Mouse (Mus musculus): Measurements from ENCODE around the gene Actc1.

Gene Actc1

GRCm38 (mm10) chr2:114052696-114053598, at the start of gene Actc1:
Actc1 (minus strand) TSS chr2:114053548.
- H3K9me3 ChIP-seq (ENCODE audit: low read length) = no peaks in the 10 kb centered on the region
- H3K4me1 ChIP-seq (replicated peaks; ENCODE audit: low read depth, low read length) = peaks cover 10% of the 10 kb centered on the region
- TF ChIP-seq CTCF (conservative IDR thresholded peaks at IDR 0.05; ENCODE audit: low read length) (no peak), POU5F1 (IDR thresholded peaks at IDR 0.05; ENCODE audit: borderline replicate concordance, low read length) (no peak), NANOG (IDR thresholded peaks at IDR 0.05; ENCODE audit: borderline replicate concordance, low read length) (no peak)
- H3K36me3 ChIP-seq (ENCODE audit: insufficient read depth, low read length) = no peaks in the 10 kb centered on the region
- no peak within 1 kb of the TSS for H3K4me3 ChIP-seq (replicated peaks; ENCODE audit: low read length)
- no peaks in the 10 kb centered on the region for H3K27me3 ChIP-seq (ENCODE audit: insufficient read depth, low read length)

GRCm38 (mm10) chr2:114102471-114102870, 49.1 kb upstream of the Actc1 start:
- no peaks in the 10 kb centered on the region for H3K4me1 ChIP-seq (replicated peaks; ENCODE audit: low read depth, low read length)
- H3K4me3 ChIP-seq (replicated peaks; ENCODE audit: low read length) = no peak overlapping the region
- H3K9me3 ChIP-seq (ENCODE audit: low read length) = no peaks in the 10 kb centered on the region
- TF ChIP-seq POU5F1 (IDR thresholded peaks at IDR 0.05; ENCODE audit: borderline replicate concordance, low read length) = no peak
- no peak for TF ChIP-seq NANOG (IDR thresholded peaks at IDR 0.05; ENCODE audit: borderline replicate concordance, low read length)
- TF ChIP-seq CTCF (conservative IDR thresholded peaks at IDR 0.05; ENCODE audit: low read length) = no peak
- no peaks in the 10 kb centered on the region for H3K27me3 ChIP-seq (ENCODE audit: insufficient read depth, low read length)
- peaks cover 95% of the 10 kb centered on the region for H3K36me3 ChIP-seq (ENCODE audit: insufficient read depth, low read length)

DNA sequence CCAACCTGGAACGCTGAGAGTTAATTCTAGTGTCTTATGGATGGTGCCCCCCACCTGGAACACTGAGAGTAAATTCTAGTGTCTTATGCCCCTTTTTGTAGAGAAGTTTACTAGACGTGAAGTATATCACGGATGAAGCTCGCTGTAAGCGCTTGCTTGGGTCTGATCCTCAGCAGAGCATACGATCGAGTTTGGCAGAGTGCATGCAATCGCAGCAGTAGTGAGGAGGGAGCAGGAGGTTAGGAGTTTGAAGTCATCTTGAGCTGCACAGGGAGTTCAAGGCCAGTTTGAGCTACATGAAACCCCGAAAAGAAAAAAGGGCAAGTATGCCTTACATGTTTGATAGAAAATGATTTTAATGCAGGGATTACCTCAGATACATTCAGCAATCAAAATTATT, 47.5 kb upstream of the Actc1 start:
- TF ChIP-seq POU5F1 (IDR thresholded peaks at IDR 0.05; ENCODE audit: borderline replicate concordance, low read length) (no peak), NANOG (IDR thresholded peaks at IDR 0.05; ENCODE audit: borderline replicate concordance, low read length) (no peak), CTCF (conservative IDR thresholded peaks at IDR 0.05; ENCODE audit: low read length) (no peak)
- Histone ChIP-seq H3K36me3 (ENCODE audit: insufficient read depth, low read length) (peaks cover 79% of the 10 kb centered on the region), H3K4me1 (replicated peaks; ENCODE audit: low read depth, low read length) (no peaks in the 10 kb centered on the region), H3K4me3 (replicated peaks; ENCODE audit: low read length) (no peak overlapping the region), H3K27me3 (ENCODE audit: insufficient read depth, low read length) (no peaks in the 10 kb centered on the region), H3K9me3 (ENCODE audit: low read length) (no peaks in the 10 kb centered on the region)

DNA sequence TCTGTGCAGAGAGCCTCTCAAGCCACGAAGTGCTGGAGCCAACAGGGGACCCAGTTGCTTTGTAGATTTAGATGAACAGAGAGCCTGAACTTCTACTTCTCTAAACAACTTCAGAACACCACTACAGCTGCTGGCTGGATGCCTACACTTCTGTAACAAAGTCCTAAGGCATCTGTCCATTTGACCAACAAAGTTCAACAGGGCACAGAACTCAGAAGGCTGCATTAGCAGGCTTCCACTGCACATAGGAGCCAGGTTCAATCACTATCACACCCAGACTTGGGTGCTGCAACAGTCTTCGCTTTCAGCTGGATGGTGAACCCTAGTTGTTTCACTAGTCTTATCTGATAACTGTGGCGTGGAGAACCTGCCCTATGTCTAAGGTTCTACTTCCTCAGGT, 46.5 kb upstream of the Actc1 start:
- Histone ChIP-seq H3K4me1 (replicated peaks; ENCODE audit: low read depth, low read length) (no peaks in the 10 kb centered on the region), H3K9me3 (ENCODE audit: low read length) (no peaks in the 10 kb centered on the region), H3K27me3 (ENCODE audit: insufficient read depth, low read length) (no peaks in the 10 kb centered on the region), H3K36me3 (ENCODE audit: insufficient read depth, low read length) (peaks cover 69% of the 10 kb centered on the region), H3K4me3 (replicated peaks; ENCODE audit: low read length) (no peak overlapping the region)
- TF ChIP-seq CTCF (conservative IDR thresholded peaks at IDR 0.05; ENCODE audit: low read length) = no peak
- TF ChIP-seq NANOG (IDR thresholded peaks at IDR 0.05; ENCODE audit: borderline replicate concordance, low read length) = no peak
- TF ChIP-seq POU5F1 (IDR thresholded peaks at IDR 0.05; ENCODE audit: borderline replicate concordance, low read length) = no peak

GRCm38 (mm10) chr2:114099109-114099508, 45.8 kb upstream of the Actc1 start:
- H3K27me3 ChIP-seq (ENCODE audit: insufficient read depth, low read length) = no peaks in the 10 kb centered on the region
- peaks cover 62% of the 10 kb centered on the region for H3K36me3 ChIP-seq (ENCODE audit: insufficient read depth, low read length)
- H3K9me3 ChIP-seq (ENCODE audit: low read length) = no peaks in the 10 kb centered on the region
- H3K4me3 ChIP-seq (replicated peaks; ENCODE audit: low read length) = no peak overlapping the region
- TF ChIP-seq NANOG (IDR thresholded peaks at IDR 0.05; ENCODE audit: borderline replicate concordance, low read length) (no peak), POU5F1 (IDR thresholded peaks at IDR 0.05; ENCODE audit: borderline replicate concordance, low read length) (no peak), CTCF (conservative IDR thresholded peaks at IDR 0.05; ENCODE audit: low read length) (no peak)
- H3K4me1 ChIP-seq (replicated peaks; ENCODE audit: low read depth, low read length) = no peaks in the 10 kb centered on the region

- Histone ChIP-seq H3K9me3 (ENCODE audit: low read length) (no peaks in the 10 kb centered on the region), H3K4me3 (replicated peaks; ENCODE audit: low read length) (no peak overlapping the region), H3K36me3 (ENCODE audit: insufficient read depth, low read length) (peaks cover 47% of the 10 kb centered on the region), H3K4me1 (replicated peaks; ENCODE audit: low read depth, low read length) (no peaks in the 10 kb centered on the region), H3K27me3 (ENCODE audit: insufficient read depth, low read length) (no peaks in the 10 kb centered on the region)
- no peak for TF ChIP-seq NANOG (IDR thresholded peaks at IDR 0.05; ENCODE audit: borderline replicate concordance, low read length)
- no peak for TF ChIP-seq CTCF (conservative IDR thresholded peaks at IDR 0.05; ENCODE audit: low read length)
- TF ChIP-seq POU5F1 (IDR thresholded peaks at IDR 0.05; ENCODE audit: borderline replicate concordance, low read length) = no peak
These were observed 44.3 kb upstream of the Actc1 start for GRCm38 (mm10) chr2:114097627-114098026.

GRCm38 (mm10) chr2:114096570-114096969, 43.2 kb upstream of the Actc1 start:
- TF ChIP-seq NANOG (IDR thresholded peaks at IDR 0.05; ENCODE audit: borderline replicate concordance, low read length) = no peak
- TF ChIP-seq CTCF (conservative IDR thresholded peaks at IDR 0.05; ENCODE audit: low read length) = no peak
- Histone ChIP-seq H3K36me3 (ENCODE audit: insufficient read depth, low read length) (peaks cover 36% of the 10 kb centered on the region), H3K4me3 (replicated peaks; ENCODE audit: low read length) (no peak overlapping the region), H3K4me1 (replicated peaks; ENCODE audit: low read depth, low read length) (no peaks in the 10 kb centered on the region), H3K27me3 (ENCODE audit: insufficient read depth, low read length) (no peaks in the 10 kb centered on the region), H3K9me3 (ENCODE audit: low read length) (no peaks in the 10 kb centered on the region)

GRCm38 (mm10) chr2:114095348-114095747, 42.0 kb upstream of the Actc1 start:
- Histone ChIP-seq H3K4me1 (replicated peaks; ENCODE audit: low read depth, low read length) (no peaks in the 10 kb centered on the region), H3K27me3 (ENCODE audit: insufficient read depth, low read length) (no peaks in the 10 kb centered on the region), H3K4me3 (replicated peaks; ENCODE audit: low read length) (no peak overlapping the region), H3K9me3 (ENCODE audit: low read length) (no peaks in the 10 kb centered on the region), H3K36me3 (ENCODE audit: insufficient read depth, low read length) (peaks cover 24% of the 10 kb centered on the region)
- TF ChIP-seq CTCF (conservative IDR thresholded peaks at IDR 0.05; ENCODE audit: low read length) = no peak
- no peak for TF ChIP-seq POU5F1 (IDR thresholded peaks at IDR 0.05; ENCODE audit: borderline replicate concordance, low read length)
- TF ChIP-seq NANOG (IDR thresholded peaks at IDR 0.05; ENCODE audit: borderline replicate concordance, low read length) = no peak

All from E14TG2a.4 (cell line).